In the genomic region with DNA sequence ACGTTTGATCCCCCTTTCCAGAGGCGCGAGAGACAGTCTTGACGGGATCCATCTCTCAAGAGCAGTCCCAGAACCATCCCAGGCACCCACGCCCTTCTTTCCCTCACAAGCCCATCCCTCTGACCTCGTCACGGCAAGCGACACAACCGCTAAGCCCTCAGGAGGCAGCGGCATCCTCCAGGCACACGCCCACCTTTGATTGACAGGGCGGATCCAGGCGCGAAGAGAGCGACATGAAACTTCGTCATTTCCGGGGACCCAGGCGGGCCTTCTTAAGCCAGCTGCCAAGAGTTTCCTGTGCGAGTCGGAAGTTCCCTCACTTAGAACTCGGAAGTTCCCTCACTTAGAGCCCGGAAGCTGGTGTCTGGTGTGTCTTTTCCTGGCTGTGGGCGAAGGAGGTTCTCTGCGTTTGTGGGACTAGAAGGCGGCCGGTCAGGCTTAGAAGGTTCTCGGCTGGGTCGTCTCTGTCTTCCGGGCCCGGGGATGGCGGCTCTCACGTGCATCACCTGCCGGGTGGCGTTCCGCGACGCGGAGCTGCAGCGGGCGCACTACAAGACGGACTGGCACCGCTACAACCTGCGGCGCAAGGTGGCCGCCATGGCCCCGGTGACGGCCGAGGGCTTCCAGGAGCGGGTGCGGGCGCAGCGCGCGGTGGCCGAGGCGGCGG, we compare ENCODE assay signal across 8 mouse cellular contexts. TPM values are rescaled to one million over a fixed set of nuclear protein-coding genes. Genes with fewer than 3 reads are reported as not detected.
DNase-seq lines count a peak whose midpoint lies in the region; ATAC-seq lines count a peak whose summit lies in the region.

Gene Zfp622 (plus strand): TSS at position 300 of the 667 bp plus-strand sequence.

- DNase-seq in MEL-GATA-1-ER (ENCODE audit: extremely low read depth, low read depth), result peak; percentile 99
- peak; percentile 89 for DNase-seq in cerebellum, adult 8-10 months
- peak; percentile 96 for DNase-seq in forelimb bud, embryonic 11.5 days (ENCODE audit: low read depth, low spot score)
- DNase-seq in layer of hippocampus, adult 9-10 months (ENCODE audit: low spot score), result peak; percentile 89
- peak; percentile 78 for DNase-seq in ovary, postnatal 10 days (ENCODE audit: low spot score)
- DNase-seq in thymus, postnatal 10 days (ENCODE audit: low spot score in 2 of 2), result peak; percentile 91

- peaks cover 10% of the 10 kb centered on the region for H3K4me1 ChIP-seq in lung, embryonic 16.5 days (replicated peaks; ENCODE audit: control insufficient read depth, insufficient read depth, low read length)

- ATAC-seq in hematopoietic stem cell, adult 5-6 weeks (replicated peaks in 1 of 2; ENCODE audit: insufficient read depth in 1 of 2, low FRiP score in 2 of 2, low TSS enrichment in 1 of 2, low read depth in 1 of 2, poor library complexity in 2 of 2, severe bottlenecking in 2 of 2), result peak; percentile 97
- peak; percentile 97 for ATAC-seq in lung, embryonic 16.5 days (ENCODE audit: low read depth)

- peak within 1 kb of the TSS; percentile 68 for H3K4me2 ChIP-seq in lung, embryonic 16.5 days (ENCODE audit: low read depth, low read length)

- WGBS in lung, embryonic 16.5 days, result 0% methylated on average over 57 of the region's 57 CpGs

- peak within 1 kb of the TSS; percentile 93 for H3K27ac ChIP-seq in lung, embryonic 16.5 days (ENCODE audit: low read length)

- no peaks in the 10 kb centered on the region for H3K27me3 ChIP-seq in lung, embryonic 16.5 days (ENCODE audit: control insufficient read depth, insufficient read depth, low read depth, low read length)

- H3K36me3 ChIP-seq in lung, embryonic 16.5 days (ENCODE audit: control insufficient read depth, insufficient read depth, low read length), result peaks cover 11% of the 10 kb centered on the region; the same call in 1 of the 2 replicates

- H3K4me3 ChIP-seq in lung, embryonic 16.5 days (ENCODE audit: low read length), result peak within 1 kb of the TSS; percentile 100

- peak within 1 kb of the TSS; percentile 93 for H3K9ac ChIP-seq in lung, embryonic 16.5 days (ENCODE audit: low read length)

- no peaks in the 10 kb centered on the region for H3K9me3 ChIP-seq in lung, embryonic 16.5 days (ENCODE audit: control insufficient read depth, low read length)

RNA-seq across cellular contexts. Expression of gene Zfp622, which starts in this region (rescaled TPM):
- 126 and 133 TPM in 2 replicates for total RNA-seq in hematopoietic stem cell, adult 5-6 weeks (2017)
- 19.4 and 22.0 TPM in 2 replicates for polyA plus RNA-seq in lung, embryonic 16.5 days (2015; fragmentation: Nextera tagmentation; extraction: Ambion mirVana)

Comparison
In these comparisons a context has a peak if more than half of its experiments do, and no peak if none do; other contexts are left out.
1. Peak in every context shown above with its lines: DNase-seq, ATAC-seq, H3K4me3 ChIP-seq and H3K27ac ChIP-seq.